Mouse (Mus musculus): Measurements from ENCODE around the gene Coro7.

DNA sequence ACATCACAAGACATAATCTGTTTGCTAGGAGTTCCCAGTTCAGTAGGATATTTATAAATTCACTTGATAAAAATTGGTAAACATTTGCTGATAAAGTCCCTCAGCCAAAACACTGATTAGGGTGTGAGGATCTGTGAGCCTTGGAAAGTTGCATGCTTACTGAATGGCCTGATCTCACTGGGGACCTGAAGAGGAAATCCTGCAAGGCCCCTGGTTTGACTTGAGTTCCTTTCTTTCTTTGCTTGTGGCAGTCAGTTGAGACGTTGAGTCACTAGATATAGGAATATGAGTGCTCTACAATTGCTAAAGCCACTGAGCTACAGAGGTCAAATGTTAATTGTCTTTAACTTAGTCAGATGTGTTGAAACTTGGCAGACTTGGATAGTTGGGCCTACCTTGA, 48.4 kb upstream of the Coro7 start:
- TF ChIP-seq GATA1 (IDR thresholded peaks at IDR 0.05; ENCODE audit: borderline replicate concordance, low read length) (no peak), FLI1 (IDR thresholded peaks at IDR 0.05; ENCODE audit: low read length) (no peak)
